ENCODE assay signal across 8 mouse cellular contexts in the genomic region with DNA sequence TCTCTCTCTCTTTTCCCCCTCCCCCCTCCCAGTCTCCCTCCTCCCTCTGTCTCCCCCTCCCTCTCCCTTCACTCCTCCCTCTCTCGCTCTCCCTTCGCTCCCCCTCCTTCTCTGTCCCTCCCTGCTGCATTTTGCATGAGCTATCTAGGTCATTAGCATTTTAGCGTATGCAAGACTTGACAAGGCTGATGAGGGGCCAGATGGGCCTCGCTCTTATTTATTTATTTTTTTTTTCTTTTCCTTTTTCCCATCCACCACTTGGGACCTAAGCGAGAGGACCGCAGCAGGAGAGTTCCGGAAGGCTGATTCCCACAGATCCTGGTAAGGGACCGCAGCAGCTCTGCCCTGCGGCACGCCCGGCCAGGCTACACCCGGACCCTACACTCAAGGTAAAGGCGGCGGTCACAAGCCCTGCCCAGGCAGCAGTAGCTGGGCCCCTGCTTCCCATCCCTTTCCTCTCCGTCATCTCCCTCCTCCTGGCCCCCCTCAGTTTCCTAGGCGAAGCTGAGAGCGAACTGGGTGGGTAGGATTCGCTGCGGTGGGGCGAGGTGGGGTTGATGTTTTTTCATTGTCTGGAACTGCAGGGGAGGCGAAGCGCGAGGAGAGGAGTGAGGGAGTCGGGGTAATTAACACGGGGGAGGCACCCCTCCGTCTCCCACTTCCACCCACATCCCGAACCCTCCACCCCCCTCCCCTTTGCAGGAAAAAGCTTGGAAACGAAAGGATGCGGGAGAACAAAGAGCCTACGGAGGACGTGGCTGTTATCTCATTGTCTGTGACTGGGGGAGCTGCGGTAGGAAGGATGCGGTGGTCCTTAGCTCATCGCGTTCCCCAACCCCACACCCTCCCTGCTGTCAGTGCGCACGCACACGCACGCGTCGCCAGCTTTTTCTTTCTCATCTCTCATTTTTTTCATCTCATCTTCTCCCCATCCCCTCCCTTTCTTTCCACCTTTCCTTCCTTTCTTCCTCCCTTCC.
A peak's percentile ranks its signal among the peaks of the same experiment; 100 is the strongest.
DNase-seq lines count a peak whose midpoint lies in the region; ATAC-seq and TF ChIP-seq lines count a peak whose summit lies in the region.

No protein-coding gene starts in this region.

- no peaks in the 10 kb centered on the region for H3K4me1 ChIP-seq in kidney, adult 2 months (ENCODE audit: control insufficient read depth, insufficient read depth, low read length)
- no peaks in the 10 kb centered on the region; the same call in none of the 2 replicates for H3K4me1 ChIP-seq in embryonic fibroblast, embryonic 13.5 days (ENCODE audit: control insufficient read depth, insufficient read depth, low read length)
- peaks cover 25% of the 10 kb centered on the region for H3K4me1 ChIP-seq in olfactory bulb, adult 2 months (ENCODE audit: control insufficient read depth, insufficient read depth, low read length)

- H3K27ac ChIP-seq in kidney, adult 2 months (ENCODE audit: insufficient read depth, low read depth, low read length): no peak overlapping the region
- H3K27ac ChIP-seq in embryonic fibroblast, embryonic 13.5 days (ENCODE audit: insufficient read depth, low read length): no peak overlapping the region
- peak overlapping the region; percentile 98 for H3K27ac ChIP-seq in olfactory bulb, adult 2 months (ENCODE audit: insufficient read depth, low read depth, low read length)

- TF ChIP-seq POLR2A in kidney, adult 2 months (IDR thresholded peaks at IDR 0.05; ENCODE audit: low read depth, low read length): no peak
- TF ChIP-seq POLR2A in embryonic fibroblast, embryonic 13.5 days (IDR thresholded peaks at IDR 0.05; ENCODE audit: low read depth, low read length): no peak
- no peak; the same call in 1 of the 2 replicates for TF ChIP-seq POLR2A in olfactory bulb, adult 2 months (IDR thresholded peaks at IDR 0.05; ENCODE audit: insufficient read depth, low read depth, low read length)

- H3K36me3 ChIP-seq in kidney, adult 2 months (ENCODE audit: control insufficient read depth, insufficient read depth, low read length): no peaks in the 10 kb centered on the region

- DNase-seq in kidney, adult 2 months: no peak
- DNase-seq in kidney, adult 8-10 months: no peak
- peak; percentile 90 for DNase-seq in brain, embryonic 18.5 days (ENCODE audit: low read depth, low spot score)
- peak; percentile 56 to 65 for DNase-seq in layer of hippocampus, postnatal 36 days
- no peak for DNase-seq in gastrocnemius, postnatal 10 days

- H3K27me3 ChIP-seq in kidney, adult 2 months (replicated peaks; ENCODE audit: control insufficient read depth, insufficient read depth, low read length): peaks cover 7% of the 10 kb centered on the region

- 0 out of 2 replicates have a peak overlapping the region, but pooled peaks have one; percentile 3 for H3K4me3 ChIP-seq in kidney, adult 2 months (ENCODE audit: insufficient read depth, low read depth, low read length)
- peak overlapping the region; percentile 8; the same call in 1 of the 2 replicates for H3K4me3 ChIP-seq in embryonic fibroblast, embryonic 13.5 days (ENCODE audit: insufficient read depth, low read length)
- H3K4me3 ChIP-seq in olfactory bulb, adult 2 months (ENCODE audit: insufficient read depth, low read depth, low read length): peak overlapping the region; percentile 91

- WGBS in kidney, adult 2 months: 1% methylated on average over 41 of the region's 41 CpGs
- WGBS in olfactory bulb, adult 2 months: under 1% methylated on average over 41 of the region's 41 CpGs

- no peak for TF ChIP-seq CTCF in kidney, adult 2 months (conservative IDR thresholded peaks at IDR 0.05; ENCODE audit: insufficient read depth, insufficient read length, low read depth, low read length)
- TF ChIP-seq CTCF in embryonic fibroblast, embryonic 13.5 days (IDR thresholded peaks at IDR 0.05; ENCODE audit: borderline replicate concordance, insufficient read depth, low read length): no peak
- TF ChIP-seq CTCF in olfactory bulb, adult 2 months (IDR thresholded peaks at IDR 0.05; ENCODE audit: insufficient read depth, low read depth, low read length): no peak

- no peak for ATAC-seq in CD4-positive, CD25-positive, alpha-beta regulatory T cell, adult 4 months

Comparison
In these comparisons a context has a peak if more than half of its experiments do, and no peak if none do; other contexts are left out.
1. DNase-seq: peak in brain, embryonic 18.5 days (single experiment) and layer of hippocampus, postnatal 36 days (2 of 2); none in kidney, adult 2 months (single experiment), kidney, adult 8-10 months (0 of 2) and gastrocnemius, postnatal 10 days (single experiment).
2. H3K4me3 ChIP-seq: peak in every context shown above with its lines; median percentile 91 in olfactory bulb, adult 2 months; 8 in embryonic fibroblast, embryonic 13.5 days; 3 in kidney, adult 2 months.